Mouse (Mus musculus) forebrain, embryonic 13.5 days (tissue): ENCODE results near the gene Rnf166. TPM values are rescaled to one million over a fixed set of nuclear protein-coding genes. Genes with fewer than 3 reads are reported as not detected.

Source experiments
- ATAC-seq: fragments of 200-750 bp; cut with Nextera tagmentation; 2 replicates; pipeline ENCODE4 v1.8.0; 2017
- H3K27ac ChIP-seq: fragments of 300-500 bp; sonication (generic); 2 replicates; pipeline ENCODE4 v1.5.1; 2015; ENCODE audit warnings: inconsistent platforms, mild to moderate bottlenecking, moderate library complexity
- H3K27me3 ChIP-seq: fragments of 300-500 bp; sonication (generic); 2 replicates; pipeline ENCODE4 v1.6.1; 2015; ENCODE audit warnings: mild to moderate bottlenecking, inconsistent platforms
- H3K36me3 ChIP-seq: fragments of 300-500 bp; sonication (generic); 2 replicates; pipeline ENCODE4 v1.6.1; 2015; ENCODE audit warnings: mild to moderate bottlenecking, inconsistent platforms; ENCODE audit not compliant: poor library complexity, severe bottlenecking
- H3K4me1 ChIP-seq: fragments of 300-500 bp; sonication (generic); 2 replicates; pipeline ENCODE4 v1.6.1; 2015; ENCODE audit warnings: inconsistent platforms
- H3K4me2 ChIP-seq: fragments of 300-500 bp; sonication (generic); 2 replicates; pipeline ENCODE4 v1.6.1; 2015; ENCODE audit warnings: inconsistent platforms, mild to moderate bottlenecking, moderate library complexity
- H3K4me3 ChIP-seq: fragments of 300-500 bp; sonication (generic); 2 replicates; pipeline ENCODE4 v1.5.1; 2015; ENCODE audit warnings: mild to moderate bottlenecking, inconsistent platforms
- H3K9ac ChIP-seq: fragments of 300-500 bp; sonication (generic); 2 replicates; pipeline ENCODE4 v1.6.1; 2015; ENCODE audit warnings: mild to moderate bottlenecking, inconsistent platforms
- H3K9me3 ChIP-seq: fragments of 300-500 bp; sonication (generic); replicated peaks from 2 replicates; pipeline ENCODE4 v1.6.1; 2016; ENCODE audit warnings: inconsistent platforms
- WGBS: fragments of 180-500 bp; shearing (Covaris S2); methylation state at CpG from one replicate; pipeline ENCODE4 v1.1.7; 2015; 5-methylcytosine and 5-hydroxymethylcytosine counted together
- polyA plus RNA-seq: library from polyadenylated mRNA; unstranded; fragments of >200 nt; fragmentation: Nextera tagmentation; extraction: Ambion mirVana; gene quantifications from 2 replicates; pipeline ENCODE4 v1.2.1, GENCODE M21; 2015

Gene Rnf166
- polyA plus RNA-seq, 1 experiment from 2014 or later = 33.6 TPM

GRCm38 (mm10) chr8:122464985-122465384 lies 10.9 kb downstream of the Rnf166 start:
- Histone ChIP-seq H3K4me3 (no peak overlapping the region), H3K27me3 (peaks cover 43% of the 10 kb centered on the region), H3K9me3 (no peaks in the 10 kb centered on the region), H3K4me1 (peaks cover 10% of the 10 kb centered on the region), H3K9ac (no peak overlapping the region), H3K36me3 (peaks cover 41% of the 10 kb centered on the region), H3K27ac (no peak overlapping the region), H3K4me2 (no peak overlapping the region)
- ATAC-seq = no peak
- 78% methylated on average over 7 of the region's 7 CpGs for WGBS

DNA sequence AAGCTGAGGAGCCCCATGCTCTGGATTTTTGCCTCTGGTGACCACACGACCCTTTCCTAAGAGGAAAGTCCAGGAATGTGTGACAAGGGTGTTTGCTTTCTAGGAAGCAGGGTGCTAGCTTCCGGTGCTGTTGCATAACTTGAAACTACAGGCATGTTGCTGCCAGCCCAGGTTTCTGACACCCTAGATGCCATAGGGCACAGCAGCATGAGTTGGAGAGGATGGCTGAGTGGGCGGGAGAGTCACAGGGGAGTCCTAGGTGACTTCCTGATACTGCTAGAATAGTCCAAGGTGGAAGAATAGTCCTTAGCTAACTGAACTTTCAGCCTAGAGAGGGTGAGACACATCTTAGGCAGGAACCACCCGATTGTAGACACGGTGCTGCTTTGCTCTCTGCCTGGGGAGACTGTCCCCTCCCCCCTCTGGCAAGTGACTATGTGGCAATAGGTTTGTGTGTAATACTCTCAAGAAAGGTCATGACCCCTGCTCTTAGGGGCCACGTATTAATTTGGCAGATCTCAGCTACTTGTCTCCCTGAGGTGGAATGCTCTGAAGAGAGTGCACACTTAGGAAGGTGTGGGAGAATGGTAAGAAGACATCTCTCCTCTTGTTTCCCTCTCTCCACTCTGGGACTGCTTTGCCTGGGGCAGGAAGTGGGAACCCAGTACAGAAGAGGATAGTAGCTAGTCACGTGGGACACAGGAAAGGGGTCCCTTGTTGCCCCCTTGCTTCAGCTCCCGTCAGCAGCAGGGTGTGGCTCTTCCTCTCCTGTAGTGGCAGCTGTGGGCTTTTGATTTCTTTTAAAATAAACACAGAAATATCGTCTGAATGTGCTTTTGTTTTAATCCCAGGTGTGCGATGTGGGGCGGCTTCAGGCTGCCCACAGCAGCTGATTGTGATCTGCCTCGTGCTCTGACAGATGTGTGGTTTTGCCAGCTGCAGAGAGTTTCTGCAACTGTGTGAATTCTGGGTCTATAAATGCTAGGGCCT lies 11.9 kb downstream of the Rnf166 start:
- Histone ChIP-seq H3K4me1 (peaks cover 11% of the 10 kb centered on the region), H3K27ac (no peak overlapping the region), H3K4me2 (no peak overlapping the region), H3K9ac (no peak overlapping the region), H3K27me3 (peaks cover 53% of the 10 kb centered on the region), H3K36me3 (peaks cover 36% of the 10 kb centered on the region), H3K9me3 (no peaks in the 10 kb centered on the region), H3K4me3 (no peak overlapping the region)
- no peak for ATAC-seq
- WGBS = 71% methylated on average over 12 of the region's 12 CpGs

DNA sequence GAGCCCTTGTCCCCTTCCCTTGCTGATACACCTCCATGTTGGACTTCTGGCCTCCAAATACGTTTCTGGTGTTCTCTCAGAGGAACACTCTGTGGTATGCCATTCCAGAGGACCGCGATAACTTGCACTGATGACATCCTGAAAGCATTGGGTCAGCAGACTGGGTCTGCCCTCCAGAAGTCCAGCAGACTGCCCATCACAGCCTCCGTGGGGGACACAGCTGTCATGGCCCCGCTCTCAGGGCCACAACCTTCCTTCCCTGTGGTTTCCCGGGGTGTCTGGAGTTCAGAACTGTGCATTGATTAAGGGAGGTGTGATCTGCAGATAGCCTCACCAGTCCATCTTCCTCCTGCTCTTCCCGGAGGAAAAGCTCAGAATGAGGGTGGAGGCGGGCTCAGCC lies 13.4 kb downstream of the Rnf166 start:
- no peaks in the 10 kb centered on the region for H3K9me3 ChIP-seq
- H3K4me3 ChIP-seq = no peak overlapping the region
- peaks cover 11% of the 10 kb centered on the region for H3K4me1 ChIP-seq
- no peak overlapping the region for H3K27ac ChIP-seq
- H3K9ac ChIP-seq = no peak overlapping the region
- no peak overlapping the region for H3K4me2 ChIP-seq
- H3K36me3 ChIP-seq = peaks cover 22% of the 10 kb centered on the region
- 69% methylated on average over 8 of the region's 8 CpGs for WGBS
- H3K27me3 ChIP-seq = peaks cover 65% of the 10 kb centered on the region
- ATAC-seq = no peak

GRCm38 (mm10) chr8:122461473-122462148 lies 14.3 kb downstream of the Rnf166 start:
- ATAC-seq = no peak
- 65% methylated on average over 11 of the region's 11 CpGs for WGBS
- peaks cover 74% of the 10 kb centered on the region for H3K27me3 ChIP-seq
- H3K4me2 ChIP-seq = no peak overlapping the region
- H3K4me3 ChIP-seq = no peak overlapping the region
- H3K4me1 ChIP-seq = peaks cover 11% of the 10 kb centered on the region
- H3K9me3 ChIP-seq = no peaks in the 10 kb centered on the region
- H3K36me3 ChIP-seq = peaks cover 13% of the 10 kb centered on the region
- H3K27ac ChIP-seq = no peak overlapping the region
- H3K9ac ChIP-seq = no peak overlapping the region

DNA sequence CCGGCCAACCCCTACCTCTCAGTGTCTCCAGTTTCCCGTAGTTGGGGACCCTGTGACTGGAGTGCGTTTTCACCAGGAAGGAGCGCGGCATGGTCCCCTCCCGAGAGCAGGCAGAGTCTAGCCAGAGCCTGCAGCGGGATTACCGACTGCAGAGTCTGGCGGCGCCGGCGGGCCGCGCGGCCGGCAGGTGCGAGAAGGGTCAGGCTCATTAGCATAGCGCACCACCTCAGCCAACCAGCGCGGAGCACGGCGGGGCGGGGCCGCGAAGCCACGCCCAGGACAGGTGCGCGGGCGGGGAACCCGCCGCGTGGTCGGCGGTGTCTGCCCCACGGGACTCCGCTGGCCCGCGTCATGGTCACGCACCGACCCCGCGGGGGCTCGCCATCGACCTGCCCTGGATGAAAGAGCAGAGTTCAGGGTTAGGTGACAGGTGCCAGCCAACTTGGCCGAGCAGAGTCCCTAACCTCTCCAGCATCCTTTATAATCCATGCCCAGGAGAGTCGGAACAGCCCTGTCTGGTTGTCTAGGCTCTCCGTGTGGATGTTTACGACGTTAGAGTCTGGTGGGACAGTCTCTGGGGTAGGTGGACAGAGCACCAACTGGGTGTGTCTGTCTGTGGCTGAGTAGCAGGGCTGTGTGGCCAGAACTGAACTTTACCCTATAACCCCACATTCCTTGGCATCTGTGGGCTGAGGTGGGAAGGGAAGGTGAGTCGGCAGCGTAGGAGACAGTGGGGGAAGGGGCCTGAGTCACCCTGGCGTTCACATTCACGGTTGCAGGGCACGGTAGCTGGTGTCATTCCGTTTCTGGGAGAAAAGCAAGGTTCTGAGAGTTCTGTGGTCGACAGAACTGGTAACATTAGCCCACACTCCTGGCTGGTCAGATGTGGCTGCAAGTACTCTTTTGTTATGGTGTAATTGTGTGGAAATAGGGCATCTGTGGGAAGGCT lies 15.1 kb downstream of the Rnf166 start, which contains the start of gene Snai3:
Gene Snai3 (minus strand): TSS at position 210 of the 949 bp plus-strand sequence.
- H3K9ac ChIP-seq = peak within 1 kb of the TSS; percentile 36

GRCm38 (mm10) chr8:122459990-122460389 lies 15.9 kb downstream of the Rnf166 start:
- Histone ChIP-seq H3K4me1 (peaks cover 11% of the 10 kb centered on the region), H3K4me3 (peak overlapping the region; percentile 35; the same call in 1 of the 2 replicates), H3K4me2 (peak overlapping the region; percentile 65), H3K36me3 (no peaks in the 10 kb centered on the region), H3K9me3 (no peaks in the 10 kb centered on the region), H3K9ac (no peak overlapping the region), H3K27me3 (peaks cover 84% of the 10 kb centered on the region), H3K27ac (no peak overlapping the region)
- ATAC-seq = no peak
- WGBS = 35% methylated on average over 7 of the region's 7 CpGs

More for the DNA sequence above, 15.1 kb downstream of the Rnf166 start, which contains the start of gene Snai3:
- peak; percentile 38; the same call in 1 of the 2 replicates for ATAC-seq
- no peaks in the 10 kb centered on the region for H3K9me3 ChIP-seq
- peaks cover 82% of the 10 kb centered on the region for H3K27me3 ChIP-seq
- peaks cover 6% of the 10 kb centered on the region for H3K36me3 ChIP-seq
- peaks cover 11% of the 10 kb centered on the region for H3K4me1 ChIP-seq
- 4% methylated on average over 29 of the region's 56 CpGs for WGBS
- peak within 1 kb of the TSS; percentile 35 for H3K4me3 ChIP-seq
- H3K27ac ChIP-seq = no peak within 1 kb of the TSS
- peak within 1 kb of the TSS; percentile 65 for H3K4me2 ChIP-seq

DNA sequence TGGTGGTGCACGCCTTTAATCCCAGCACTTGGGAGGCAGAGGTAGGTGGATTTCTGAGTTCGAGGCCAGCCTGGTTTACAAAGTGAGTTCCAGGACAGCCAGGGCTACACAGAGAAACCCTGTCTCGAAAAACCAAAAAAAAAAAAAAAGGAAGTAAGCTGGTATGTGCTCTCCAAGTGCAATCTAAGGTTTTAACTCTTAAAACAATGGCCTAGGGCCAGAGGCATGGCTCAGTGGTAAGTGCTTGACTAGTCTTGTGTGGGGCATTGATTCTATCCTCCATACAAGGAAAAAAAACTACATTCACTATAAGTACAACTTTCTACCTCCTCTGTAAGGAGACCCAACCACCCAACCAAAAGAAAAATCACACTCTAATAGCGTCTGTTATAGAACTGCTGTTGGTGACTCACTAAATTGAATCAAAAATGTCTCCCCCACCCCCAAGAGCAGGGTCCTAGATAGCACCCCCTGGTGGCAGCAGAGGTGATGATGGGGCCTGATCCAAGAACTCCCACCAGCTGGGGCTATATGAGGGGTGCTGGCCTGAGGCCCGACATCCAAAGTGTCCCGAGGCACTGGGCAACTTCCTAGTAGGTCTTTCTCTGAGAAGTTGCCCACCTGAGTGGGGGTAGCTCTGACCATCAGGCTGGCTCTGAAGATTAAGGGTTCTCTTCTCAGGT lies 16.5 kb downstream of the Rnf166 start:
- 64% methylated on average over 6 of the region's 6 CpGs for WGBS
- H3K36me3 ChIP-seq = no peaks in the 10 kb centered on the region
- no peak for ATAC-seq
- H3K4me1 ChIP-seq = peaks cover 11% of the 10 kb centered on the region
- H3K9ac ChIP-seq = no peak overlapping the region
- no peak overlapping the region for H3K27ac ChIP-seq
- H3K4me3 ChIP-seq = no peak overlapping the region
- H3K27me3 ChIP-seq = peaks cover 87% of the 10 kb centered on the region
- no peak overlapping the region for H3K4me2 ChIP-seq
- H3K9me3 ChIP-seq = no peaks in the 10 kb centered on the region

DNA sequence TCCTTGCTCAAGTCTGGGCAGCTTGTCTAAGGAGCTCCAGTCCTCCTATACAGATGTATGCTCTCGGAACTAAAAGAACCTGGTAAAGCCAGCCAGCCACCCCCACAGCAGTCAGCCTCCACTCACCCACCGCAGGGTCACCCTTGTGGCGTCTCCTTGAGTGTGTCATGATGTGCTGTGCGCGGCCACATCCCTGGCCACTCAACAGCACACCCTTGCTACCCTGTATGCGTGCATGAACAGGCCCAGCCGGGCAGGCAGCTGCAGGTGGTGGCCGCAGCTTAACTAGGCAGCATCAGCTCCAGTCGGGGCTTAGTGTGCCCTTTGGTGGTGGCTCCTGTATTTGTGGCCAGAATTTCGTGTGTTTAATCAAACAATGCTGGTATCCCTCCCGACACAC lies 18.7 kb downstream of the Rnf166 start:
- no peaks in the 10 kb centered on the region for H3K9me3 ChIP-seq
- no peak for ATAC-seq
- H3K4me1 ChIP-seq = peaks cover 11% of the 10 kb centered on the region
- no peak overlapping the region for H3K9ac ChIP-seq
- no peak overlapping the region for H3K27ac ChIP-seq
- no peak overlapping the region for H3K4me2 ChIP-seq
- peaks cover 66% of the 10 kb centered on the region for H3K27me3 ChIP-seq
- H3K36me3 ChIP-seq = no peaks in the 10 kb centered on the region
- 75% methylated on average over 11 of the region's 11 CpGs for WGBS
- H3K4me3 ChIP-seq = no peak overlapping the region

GRCm38 (mm10) chr8:122454409-122454808 lies 21.5 kb downstream of the Rnf166 start:
- Histone ChIP-seq H3K27me3 (peaks cover 38% of the 10 kb centered on the region), H3K9ac (no peak overlapping the region), H3K36me3 (no peaks in the 10 kb centered on the region), H3K9me3 (no peaks in the 10 kb centered on the region), H3K4me3 (no peak overlapping the region), H3K4me2 (no peak overlapping the region), H3K27ac (no peak overlapping the region), H3K4me1 (no peaks in the 10 kb centered on the region)
- ATAC-seq = no peak
- WGBS = 90% methylated on average over 6 of the region's 6 CpGs

- Histone ChIP-seq H3K9ac (no peak overlapping the region), H3K36me3 (no peaks in the 10 kb centered on the region), H3K4me2 (no peak overlapping the region), H3K27me3 (peaks cover 18% of the 10 kb centered on the region), H3K4me1 (no peaks in the 10 kb centered on the region), H3K9me3 (no peaks in the 10 kb centered on the region), H3K4me3 (no peak overlapping the region), H3K27ac (no peak overlapping the region)
- WGBS = 84% methylated on average over 10 of the region's 10 CpGs
- no peak for ATAC-seq
These were observed 23.7 kb downstream of the Rnf166 start for GRCm38 (mm10) chr8:122452154-122452553.

DNA sequence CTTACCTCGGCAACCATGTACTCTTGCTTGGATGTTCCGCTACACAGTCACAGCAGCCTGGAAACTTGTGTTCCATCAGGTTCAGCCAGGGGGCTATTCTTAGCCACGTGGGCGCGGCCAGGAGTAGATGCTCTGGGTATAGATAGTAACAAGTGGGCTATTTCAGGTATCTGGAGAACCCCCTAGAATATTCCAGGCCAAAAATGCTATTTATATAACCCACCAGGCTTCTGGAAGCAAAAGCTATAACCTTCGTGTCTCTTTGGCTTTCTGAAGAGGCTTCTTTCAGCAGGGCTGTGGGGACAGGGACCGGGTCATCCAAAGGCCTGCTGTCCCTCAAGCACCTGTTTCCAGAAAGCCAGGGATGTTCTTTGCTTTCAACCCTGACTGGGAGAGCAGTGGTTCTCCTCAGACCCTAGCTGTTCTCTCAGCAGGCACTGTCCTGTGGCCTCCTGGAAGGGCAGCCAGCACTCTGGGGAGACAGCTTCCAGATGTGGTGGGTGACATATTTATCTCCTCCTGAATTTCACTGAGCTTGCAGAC lies 24.6 kb downstream of the Rnf166 start:
- H3K4me3 ChIP-seq = no peak overlapping the region
- 82% methylated on average over 7 of the region's 7 CpGs for WGBS
- no peak overlapping the region for H3K9ac ChIP-seq
- no peak overlapping the region for H3K27ac ChIP-seq
- no peaks in the 10 kb centered on the region for H3K4me1 ChIP-seq
- H3K36me3 ChIP-seq = no peaks in the 10 kb centered on the region
- no peak overlapping the region for H3K4me2 ChIP-seq
- ATAC-seq = no peak
- peaks cover 9% of the 10 kb centered on the region; the same call in 1 of the 2 replicates for H3K27me3 ChIP-seq
- no peaks in the 10 kb centered on the region for H3K9me3 ChIP-seq
